Mouse (Mus musculus) liver, embryonic 14.5 days (tissue): ENCODE results near the gene Tmem131l.

ENCODE experiments used
- CTCF ChIP-seq: IDR thresholded peaks from 2 replicates; pipeline ENCODE4 v1.5.1; 2016; ENCODE audit warnings: antibody characterized with exemption, low read depth, control low read depth
- EP300 ChIP-seq: IDR thresholded peaks from 2 replicates; pipeline ENCODE4 v1.6.1; 2016; ENCODE audit warnings: antibody characterized with exemption, low read depth

GRCm38 (mm10) chr3:83947476-83948245 is 92.3 kb downstream of the Tmem131l start:
- TF ChIP-seq CTCF = no peak
- TF ChIP-seq EP300 = no peak
